Mouse (Mus musculus) spleen, postnatal 4 days (tissue): ENCODE data around the gene Pkd1l2.
A peak's percentile ranks its signal among the peaks of the same experiment; 100 is the strongest.

Source experiments
- DNase-seq, 2 experiments: peaks; one replicate each; pipeline ENCODE4 v3.0.0; 2022; ENCODE audit warnings: low spot score in 2 of 2

Gene Pkd1l2

DNA sequence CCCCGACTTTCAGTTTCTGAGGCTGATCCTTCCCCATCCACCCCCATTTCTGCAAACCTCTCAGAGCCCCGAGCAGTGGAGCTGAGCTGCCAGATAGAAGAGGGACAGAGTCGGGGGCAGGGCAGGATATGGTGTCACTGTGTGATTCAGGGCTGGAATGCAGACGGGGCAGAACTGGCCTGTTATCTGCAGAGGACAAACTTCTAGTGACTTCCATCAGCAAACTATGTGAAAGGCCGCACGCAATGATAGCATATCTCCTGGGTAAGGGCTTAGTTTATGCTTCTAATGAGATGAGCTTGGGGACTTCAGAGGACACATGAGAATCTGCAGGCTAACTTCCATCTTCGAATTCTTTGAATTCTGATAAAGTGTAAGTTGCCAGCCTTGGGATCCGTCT lies 3.3 kb upstream of the Pkd1l2 start:
- DNase-seq = peak in 1 of 2 experiments; percentile 62

GRCm38 (mm10) chr8:117082947-117083559 lies 804 bp upstream of the Pkd1l2 start:
- DNase-seq = peak in 1 of 2 experiments; percentile 50

- DNase-seq = no peak
Observed at GRCm38 (mm10) chr8:117079652-117080051, 2.6 kb downstream of the Pkd1l2 start.

DNA sequence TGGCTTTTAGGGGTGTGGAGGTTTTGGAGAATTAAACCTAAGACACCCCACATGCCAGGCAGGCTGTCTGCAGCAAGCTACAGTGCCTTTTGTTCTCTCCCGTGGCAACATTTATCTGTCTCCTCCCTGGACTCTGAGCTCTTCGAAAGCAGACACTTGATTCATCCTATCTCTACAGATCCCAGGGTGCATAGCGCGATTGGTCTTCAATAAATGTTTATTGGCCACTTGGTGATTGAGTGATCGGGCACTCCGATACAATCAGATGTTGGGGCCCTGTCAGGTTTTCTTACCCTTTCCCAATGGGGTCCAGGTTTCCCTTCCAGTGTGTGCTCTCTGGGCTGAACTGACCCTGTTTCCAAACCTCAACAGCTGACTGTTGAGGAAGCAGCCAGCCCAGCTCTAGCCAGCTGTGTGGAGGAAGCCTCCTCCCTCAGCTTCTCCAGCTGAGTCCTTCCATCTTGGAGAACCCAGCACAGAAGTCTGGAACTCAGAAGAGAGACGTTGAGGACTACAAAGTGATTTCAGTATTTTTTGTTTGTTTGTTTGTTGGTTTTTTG lies 3.8 kb downstream of the Pkd1l2 start:
- no peak for DNase-seq

GRCm38 (mm10) chr8:117074350-117075182 lies 7.7 kb downstream of the Pkd1l2 start:
- peak in 1 of 2 experiments; percentile 48 for DNase-seq

- no peak for DNase-seq
Observed at GRCm38 (mm10) chr8:117069708-117070107, 12.5 kb downstream of the Pkd1l2 start.

- DNase-seq = no peak
Observed at GRCm38 (mm10) chr8:117068294-117068693, 14.0 kb downstream of the Pkd1l2 start.

GRCm38 (mm10) chr8:117067396-117067795 lies 14.9 kb downstream of the Pkd1l2 start:
- DNase-seq = no peak

DNA sequence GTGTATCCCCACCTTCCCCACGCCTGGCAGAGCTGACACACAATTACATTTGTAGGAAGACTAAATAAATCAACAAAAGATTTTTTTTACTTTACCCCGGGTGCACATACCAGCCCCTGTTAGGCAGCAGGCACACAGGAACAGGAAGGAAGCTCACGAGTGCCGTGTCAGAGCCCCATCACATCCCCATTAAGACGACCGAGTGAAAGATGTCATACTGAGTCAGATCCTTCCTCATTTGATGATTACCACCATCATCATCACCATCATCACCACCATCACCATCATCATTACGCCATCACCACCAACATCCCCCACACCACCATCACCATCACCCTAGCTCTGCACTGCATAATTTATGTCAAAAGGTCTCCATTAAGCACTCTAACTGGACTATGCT lies 15.3 kb downstream of the Pkd1l2 start:
- no peak for DNase-seq

GRCm38 (mm10) chr8:117061180-117061880 lies 20.9 kb downstream of the Pkd1l2 start:
- DNase-seq = no peak

- no peak for DNase-seq
Observed at GRCm38 (mm10) chr8:117060306-117060705, 21.9 kb downstream of the Pkd1l2 start.

DNA sequence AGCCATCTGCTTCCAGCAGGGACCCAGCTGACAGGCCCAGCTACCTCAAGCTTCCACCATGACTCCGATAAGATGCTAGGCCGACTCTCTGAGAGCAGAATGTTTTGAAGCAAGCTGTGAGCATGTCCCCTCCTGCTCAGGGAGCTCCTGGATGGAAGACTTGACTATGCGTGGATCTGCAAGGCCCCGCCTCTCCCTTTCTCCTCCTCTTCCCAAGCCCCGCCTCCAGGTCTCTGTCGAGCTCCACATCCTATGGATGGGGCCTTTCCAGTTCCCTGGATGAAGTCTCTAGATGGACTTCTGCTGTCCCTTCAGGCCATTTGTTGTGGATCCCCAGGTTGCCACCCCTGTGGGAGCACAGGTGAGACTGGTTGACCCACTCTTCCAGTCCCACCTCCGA lies 23.2 kb downstream of the Pkd1l2 start:
- DNase-seq = no peak

GRCm38 (mm10) chr8:117055097-117055496 lies 27.2 kb downstream of the Pkd1l2 start:
- peak in 1 of 2 experiments; percentile 20 for DNase-seq

- DNase-seq = no peak
Observed at GRCm38 (mm10) chr8:117054146-117054545, 28.1 kb downstream of the Pkd1l2 start.

- DNase-seq = peak; percentile 58 to 85
Observed at GRCm38 (mm10) chr8:117053135-117054079, 28.8 kb downstream of the Pkd1l2 start.

DNA sequence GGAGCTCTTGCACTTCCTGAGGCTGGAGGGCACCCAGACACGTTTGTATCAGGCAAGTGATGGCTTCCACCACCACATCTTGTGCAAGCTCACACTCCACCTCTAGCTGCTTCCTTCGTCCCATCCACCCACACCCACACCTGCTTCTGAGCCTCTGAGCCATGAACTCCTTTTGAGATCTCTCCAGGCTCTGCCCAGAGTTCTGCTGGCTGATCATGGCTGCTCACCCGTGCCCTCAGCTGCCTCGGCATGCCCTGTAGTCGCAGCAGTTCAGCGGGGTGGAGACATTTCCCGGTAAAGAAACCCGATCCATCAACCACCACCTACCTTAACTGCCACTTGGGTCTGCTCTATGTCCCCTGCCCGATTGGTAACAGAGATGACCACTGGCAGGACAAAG lies 30.9 kb downstream of the Pkd1l2 start:
- no peak for DNase-seq

DNA sequence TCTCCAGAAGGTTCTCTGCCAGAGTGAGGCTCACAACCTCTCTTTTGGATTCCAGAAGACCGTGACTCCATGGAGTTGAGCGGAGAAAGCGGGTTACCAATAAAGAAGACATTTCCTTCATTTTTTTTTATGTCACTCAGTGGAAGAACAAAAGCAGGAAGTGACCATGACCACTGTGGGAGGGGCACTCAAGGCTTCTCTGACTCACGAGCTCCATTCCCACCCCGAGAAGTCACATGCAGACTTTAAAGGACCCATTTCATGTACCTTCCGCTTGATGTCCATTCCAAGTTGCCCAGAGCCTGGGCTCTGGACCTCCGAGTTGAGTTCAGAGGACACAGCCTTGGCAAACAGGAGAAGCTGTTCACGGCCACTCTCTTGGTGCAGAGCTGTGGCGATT lies 31.5 kb downstream of the Pkd1l2 start:
- no peak for DNase-seq

GRCm38 (mm10) chr8:117049444-117049843 lies 32.8 kb downstream of the Pkd1l2 start:
- no peak for DNase-seq

DNA sequence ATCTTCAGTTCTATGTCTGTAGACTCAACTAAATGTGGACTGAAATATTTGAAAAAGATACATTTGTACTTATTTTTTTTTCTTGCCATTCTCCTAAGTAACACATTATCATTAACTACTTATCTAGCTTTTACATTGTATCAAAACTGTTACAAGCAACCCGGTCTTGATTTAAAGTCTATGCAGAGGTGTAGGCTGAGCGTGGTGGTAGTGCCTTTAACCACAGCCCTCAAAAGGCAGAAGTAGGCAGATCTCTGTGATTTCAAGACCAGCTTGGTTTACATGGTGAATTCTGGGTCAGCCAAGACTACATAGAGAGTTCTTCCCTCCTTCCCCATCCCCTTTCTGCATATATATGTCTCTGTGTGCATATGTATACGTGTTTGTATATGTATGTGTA lies 38.7 kb downstream of the Pkd1l2 start:
- no peak for DNase-seq

DNA sequence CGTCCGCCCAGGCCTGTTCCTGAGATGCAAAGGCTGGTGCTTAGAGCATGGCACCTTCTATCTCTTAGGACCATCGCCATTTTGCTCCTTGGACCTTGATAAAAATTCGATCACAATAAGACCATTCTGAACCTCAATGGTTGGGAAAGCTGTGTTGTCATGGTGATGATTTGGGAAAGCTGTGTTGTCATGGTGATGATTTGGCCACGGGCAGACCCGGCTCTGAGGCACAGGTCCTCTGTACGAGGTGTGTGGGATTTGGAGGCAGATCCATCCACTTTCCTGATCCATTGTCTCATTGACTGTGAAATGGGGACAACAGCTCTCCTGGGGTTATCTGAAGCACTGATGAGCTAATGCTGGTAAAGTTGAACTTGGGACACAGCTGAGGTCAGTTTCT lies 42.4 kb downstream of the Pkd1l2 start:
- DNase-seq = no peak

DNA sequence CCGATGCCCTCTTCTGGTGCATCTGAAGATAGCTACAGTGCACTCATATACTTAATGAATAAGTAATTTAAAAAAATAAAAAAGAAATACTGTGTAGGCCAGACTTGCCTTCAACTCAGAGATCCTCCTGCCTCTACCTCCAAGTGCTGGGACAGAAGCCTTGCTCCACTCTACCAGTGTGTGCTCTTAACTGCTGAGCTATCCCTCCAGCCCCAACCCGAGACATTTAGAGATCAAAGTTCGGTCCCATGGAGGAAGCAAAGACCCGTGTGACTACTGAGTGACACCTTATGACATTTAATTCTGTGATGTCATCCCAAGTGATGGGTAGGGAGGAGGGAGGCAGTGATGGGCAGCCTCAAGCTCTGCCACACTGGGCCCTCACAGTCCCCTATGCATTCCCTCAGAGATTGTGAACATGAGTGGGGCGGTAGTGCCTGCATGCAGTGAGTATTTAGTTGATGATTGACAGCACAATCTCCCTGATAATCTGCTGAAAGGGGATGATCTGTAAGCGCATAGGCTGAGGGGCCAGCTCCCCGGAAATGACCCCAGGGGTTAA lies 44.8 kb downstream of the Pkd1l2 start:
- DNase-seq = no peak
